Mouse (Mus musculus): ENCODE data around the gene Gm17267.
"Not testable (repeated sequence)": the region's sequence is repeated elsewhere in the genome, so short reads cannot be mapped to it uniquely, and the experiment has no call there.

The Gm17267 gene

DNA sequence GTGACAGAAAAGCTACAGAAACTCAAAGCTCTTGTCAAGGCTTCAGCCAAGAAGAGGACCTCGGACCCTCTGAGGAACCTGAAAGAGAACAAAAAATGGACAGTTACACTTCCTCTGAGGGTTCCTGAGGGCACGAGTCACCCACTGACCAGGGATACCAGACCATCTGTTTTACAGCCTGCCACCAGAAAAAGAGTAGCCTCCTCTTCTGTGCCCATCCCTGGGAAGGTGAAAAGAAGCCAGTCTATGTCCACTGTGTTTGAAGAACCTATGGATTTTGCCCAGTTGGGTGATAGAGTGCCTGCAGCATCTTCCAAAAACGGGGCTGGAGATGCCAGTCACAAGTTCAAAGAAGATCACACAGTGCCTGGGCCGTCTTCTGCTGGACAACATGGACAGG lies at the start of gene Gm17267:
Gene Gm17267 (plus strand): TSS at position 301 of the 400 bp plus-strand sequence.
- not testable (repeated sequence) for DNase-seq (ENCODE audit: low spot score in 2 of 2)
